Mouse (Mus musculus): ENCODE measurements at regions not wholly inside any gene's neighbourhood (a gene's known extent, or its start where the extent isn't known, plus 50 kb on each side); places are given as distances from the start of the nearest gene placed in this dataset.

- no peak for DNase-seq
Observed at GRCm38 (mm10) chr10:8018229-8019026, 62.4 kb upstream of the Tab2 start.

DNA sequence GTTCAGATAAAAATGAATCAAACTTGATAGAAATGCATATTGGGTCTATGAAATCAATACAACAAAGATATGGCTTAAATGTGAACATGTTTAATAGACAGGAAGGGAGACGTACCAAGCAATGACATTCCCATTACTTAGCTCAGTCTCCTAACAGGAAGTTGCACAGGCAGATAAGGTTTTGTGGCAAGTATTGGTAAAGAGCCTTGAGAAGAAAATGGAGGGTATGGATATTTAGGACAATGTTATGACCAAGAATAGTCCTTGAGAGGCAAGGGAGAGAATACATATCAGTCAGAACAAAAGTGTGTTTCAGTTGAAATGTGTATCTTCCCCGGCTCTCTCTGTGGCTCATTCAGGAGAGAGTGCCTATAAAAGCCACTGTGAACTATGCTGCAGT lies 60.7 kb upstream of the Tab2 start:
- DNase-seq = no peak

DNA sequence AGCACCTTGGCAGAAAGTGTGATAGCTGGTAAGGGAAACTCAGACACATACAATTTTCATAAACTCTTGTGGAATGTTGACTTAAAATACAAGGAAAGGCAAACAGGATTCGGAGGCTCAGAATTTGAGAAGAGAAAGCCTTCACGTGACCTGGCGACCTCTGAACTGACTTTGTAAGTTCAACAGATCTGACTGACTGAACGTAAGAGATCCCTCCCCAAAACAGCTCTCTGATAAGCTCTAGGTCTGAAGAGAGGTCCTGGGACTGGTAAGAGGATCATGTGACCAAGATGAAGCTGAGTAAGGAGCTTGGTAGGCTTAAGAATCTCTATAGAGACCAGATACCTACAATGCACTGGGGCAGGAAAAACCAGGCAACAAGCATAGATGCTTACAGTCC lies 55.7 kb upstream of the Tab2 start:
- no peak for DNase-seq

- DNase-seq = no peak
Observed at GRCm38 (mm10) chr10:8011138-8011537, 55.1 kb upstream of the Tab2 start.

GRCm38 (mm10) chr10:8009855-8010254 lies 53.8 kb upstream of the Tab2 start:
- DNase-seq = no peak

GRCm38 (mm10) chr10:8007990-8008368 lies 51.9 kb upstream of the Tab2 start:
- no peak for DNase-seq

- DNase-seq = no peak
Observed at GRCm38 (mm10) chr10:8007286-8007989, 51.4 kb upstream of the Tab2 start.

Data from kidney, adult 9 months (tissue).